Mouse (Mus musculus): Measurements from ENCODE around the gene Mbnl1.
"Not testable (repeated sequence)": the region's sequence is repeated elsewhere in the genome, so short reads cannot be mapped to it uniquely, and the experiment has no call there.

- not testable (repeated sequence) for TF ChIP-seq POLR2A (IDR thresholded peaks at IDR 0.05; ENCODE audit: borderline replicate concordance, low read depth, low read length); CTCF (IDR thresholded peaks at IDR 0.05; ENCODE audit: low read depth, low read length)
Measured at GRCm38 (mm10) chr3:60469170-60469805, 3.3 kb upstream of the Mbnl1 start.

Measured in bone marrow macrophage, adult 2 months (primary cell).